Mouse (Mus musculus) forebrain, embryonic 11.5 days (tissue): ENCODE results near the gene Igdcc3. TPM values are rescaled to one million over a fixed set of nuclear protein-coding genes. Genes with fewer than 3 reads are reported as not detected.

Source experiments
- ATAC-seq: fragments of 200-750 bp; cut with Nextera tagmentation; replicated peaks from 2 replicates; pipeline ENCODE4 v1.8.0; 2017; ENCODE audit warnings: moderate TSS enrichment; ENCODE audit not compliant: low FRiP score
- DNase-seq: peaks from one replicate; pipeline ENCODE4 v3.0.0-alpha.2; 2017; ENCODE audit warnings: low spot score
- H3K27ac ChIP-seq: fragments of 300-500 bp; sonication (generic); 2 replicates; pipeline ENCODE4 v1.5.1; 2014; ENCODE audit warnings: low read depth, low read length
- H3K27me3 ChIP-seq: fragments of 300-500 bp; sonication (generic); 2 replicates; pipeline ENCODE4 v1.6.1; 2014; ENCODE audit warnings: mild to moderate bottlenecking, low read length, mixed read lengths; ENCODE audit not compliant: control insufficient read depth, insufficient read depth
- H3K36me3 ChIP-seq: fragments of 300-500 bp; sonication (generic); 2 replicates; pipeline ENCODE4 v1.6.1; 2014; ENCODE audit warnings: mild to moderate bottlenecking, low read length, moderate library complexity, mixed read lengths; ENCODE audit not compliant: control insufficient read depth, insufficient read depth
- H3K4me1 ChIP-seq: fragments of 300-500 bp; sonication (generic); replicated peaks from 2 replicates; pipeline ENCODE4 v1.6.1; 2014; ENCODE audit warnings: low read length, mixed read lengths; ENCODE audit not compliant: control insufficient read depth, insufficient read depth
- H3K4me2 ChIP-seq: fragments of 300-500 bp; sonication (generic); 2 replicates; pipeline ENCODE4 v1.6.1; 2014; ENCODE audit warnings: low read depth, mild to moderate bottlenecking, low read length, moderate library complexity, mixed read lengths; ENCODE audit not compliant: severe bottlenecking
- H3K4me3 ChIP-seq: fragments of 300-500 bp; sonication (generic); 2 replicates; pipeline ENCODE4 v1.5.1; 2014; ENCODE audit warnings: low read depth, low read length
- H3K9ac ChIP-seq: fragments of 300-500 bp; sonication (generic); 2 replicates; pipeline ENCODE4 v1.6.1; 2014; ENCODE audit warnings: low read length
- H3K9me3 ChIP-seq: fragments of 300-500 bp; sonication (generic); 2 replicates; pipeline ENCODE4 v1.6.1; 2016; ENCODE audit warnings: low read length, mixed read lengths; ENCODE audit not compliant: control insufficient read depth
- WGBS: fragments of 180-500 bp; shearing (Covaris S2); extraction: QIAGEN DNeasy Blood & Tissue Kit; methylation state at CpG from one replicate; pipeline ENCODE4 v1.1.7; 2014; 5-methylcytosine and 5-hydroxymethylcytosine counted together
- polyA plus RNA-seq: library from polyadenylated mRNA; unstranded; fragments of >200 nt; fragmentation: Nextera tagmentation; extraction: Ambion mirVana; gene quantifications from 2 replicates; pipeline ENCODE4 v1.2.1, GENCODE M21; 2014

Igdcc3 gene
- polyA plus RNA-seq, 1 experiment from 2014 or later = 81.2 TPM

DNA sequence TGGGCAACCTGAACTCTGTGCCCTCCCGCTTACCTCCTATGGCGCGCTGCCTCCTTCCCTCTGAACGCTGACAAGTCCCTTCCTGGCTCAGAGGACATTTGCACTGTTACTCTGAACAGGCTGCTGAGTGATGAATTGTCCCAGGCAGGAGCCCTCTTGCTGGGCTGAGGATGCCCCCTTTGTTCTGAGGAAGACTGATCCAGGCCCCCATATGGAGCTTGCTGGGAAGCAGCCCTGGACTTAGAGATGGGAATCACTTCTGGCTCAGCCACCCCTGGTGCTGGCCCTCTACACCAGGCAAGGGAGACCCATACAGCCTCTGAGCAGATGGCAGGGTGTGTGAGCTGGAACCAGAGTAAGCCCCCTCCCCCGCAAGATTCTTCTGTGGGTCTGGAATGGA is 5.0 kb downstream of the Igdcc3 start:
- DNase-seq = no peak
- Histone ChIP-seq H3K4me1 (peaks cover 16% of the 10 kb centered on the region; the same call in 1 of the 2 replicates), H3K36me3 (peaks cover 22% of the 10 kb centered on the region), H3K4me3 (no peak overlapping the region), H3K9me3 (no peaks in the 10 kb centered on the region), H3K27me3 (no peaks in the 10 kb centered on the region), H3K4me2 (no peak overlapping the region), H3K9ac (no peak overlapping the region), H3K27ac (no peak overlapping the region)
- 50% methylated on average over 5 of the region's 5 CpGs for WGBS
- ATAC-seq = no peak

- peaks cover 23% of the 10 kb centered on the region for H3K4me1 ChIP-seq
- no peak overlapping the region for H3K27ac ChIP-seq
- DNase-seq = no peak
- peaks cover 21% of the 10 kb centered on the region for H3K36me3 ChIP-seq
- H3K9me3 ChIP-seq = no peaks in the 10 kb centered on the region
- H3K4me2 ChIP-seq = no peak overlapping the region
- H3K27me3 ChIP-seq = no peaks in the 10 kb centered on the region
- H3K9ac ChIP-seq = no peak overlapping the region
- ATAC-seq = no peak
- 83% methylated on average over 7 of the region's 7 CpGs for WGBS
- H3K4me3 ChIP-seq = no peak overlapping the region
Measured at GRCm38 (mm10) chr9:65148507-65148906, 7.5 kb downstream of the Igdcc3 start.

DNA sequence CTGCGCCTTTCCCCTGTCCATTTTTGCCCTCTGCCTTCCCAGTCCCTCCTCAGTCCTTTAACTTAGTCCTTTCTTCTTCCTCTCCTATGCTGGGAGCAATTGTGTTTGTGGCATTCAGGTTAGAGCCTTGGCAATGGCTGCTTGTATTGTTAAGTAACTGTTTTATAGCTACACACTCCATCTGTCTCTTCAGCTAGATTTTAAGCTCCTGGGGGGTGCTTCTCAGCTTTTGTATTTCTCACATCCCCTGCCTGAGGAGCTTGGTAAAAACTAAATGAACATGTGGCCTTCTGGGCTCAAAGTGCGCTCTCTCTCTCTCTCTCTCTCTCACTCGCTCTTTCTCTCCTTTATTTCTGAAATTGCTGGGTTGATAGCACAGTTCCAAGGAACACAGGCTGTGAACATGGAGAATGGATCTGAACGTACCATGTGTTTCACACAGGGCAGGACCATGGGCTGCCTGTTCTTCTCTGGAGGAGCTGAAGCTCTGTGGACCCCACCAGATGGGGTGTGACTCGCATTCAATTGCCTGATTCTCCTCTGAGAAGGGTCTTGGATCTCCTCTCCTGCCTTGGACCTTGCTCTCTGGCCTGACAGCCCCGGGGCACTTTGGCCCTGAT is 11.8 kb downstream of the Igdcc3 start:
- DNase-seq (no peak), ATAC-seq (peak; percentile 69)
- Histone ChIP-seq H3K4me3 (no peak overlapping the region), H3K4me1 (peaks cover 45% of the 10 kb centered on the region), H3K9me3 (no peaks in the 10 kb centered on the region), H3K27me3 (no peaks in the 10 kb centered on the region), H3K36me3 (peaks cover 9% of the 10 kb centered on the region), H3K4me2 (peak overlapping the region; percentile 27; the same call in 1 of the 2 replicates), H3K9ac (peak overlapping the region; percentile 32), H3K27ac (peak overlapping the region; percentile 96)
- 17% methylated on average over 6 of the region's 6 CpGs for WGBS

DNA sequence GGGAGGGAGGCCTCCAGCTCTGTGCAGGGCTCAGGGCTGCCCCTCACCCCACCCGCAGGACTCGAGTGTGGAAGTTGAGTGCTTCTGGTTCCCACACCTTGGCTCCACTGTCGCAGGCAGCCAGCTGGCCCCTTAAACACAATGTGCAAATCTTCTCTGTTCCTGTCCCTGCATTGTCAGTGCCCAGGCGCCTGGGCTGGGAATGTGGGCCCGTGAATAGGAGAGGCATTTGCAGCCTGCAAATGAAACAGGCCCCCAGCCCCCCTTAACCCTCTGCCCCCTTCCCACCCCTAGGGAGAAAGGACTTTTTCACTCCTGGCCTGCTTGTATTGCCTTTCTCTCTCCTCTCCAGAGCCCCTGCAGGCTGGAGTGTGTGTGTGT is 12.3 kb downstream of the Igdcc3 start:
- DNase-seq (peak; percentile 80), ATAC-seq (peak; percentile 83)
- H3K9me3 ChIP-seq = no peaks in the 10 kb centered on the region
- H3K36me3 ChIP-seq = peaks cover 6% of the 10 kb centered on the region; the same call in 1 of the 2 replicates
- WGBS = 1% methylated on average over 5 of the region's 5 CpGs
- H3K4me2 ChIP-seq = peak overlapping the region; percentile 27; the same call in 1 of the 2 replicates
- no peaks in the 10 kb centered on the region for H3K27me3 ChIP-seq
- H3K4me1 ChIP-seq = peaks cover 45% of the 10 kb centered on the region
- H3K27ac ChIP-seq = peak overlapping the region; percentile 96
- H3K9ac ChIP-seq = peak overlapping the region; percentile 32
- H3K4me3 ChIP-seq = no peak overlapping the region

DNA sequence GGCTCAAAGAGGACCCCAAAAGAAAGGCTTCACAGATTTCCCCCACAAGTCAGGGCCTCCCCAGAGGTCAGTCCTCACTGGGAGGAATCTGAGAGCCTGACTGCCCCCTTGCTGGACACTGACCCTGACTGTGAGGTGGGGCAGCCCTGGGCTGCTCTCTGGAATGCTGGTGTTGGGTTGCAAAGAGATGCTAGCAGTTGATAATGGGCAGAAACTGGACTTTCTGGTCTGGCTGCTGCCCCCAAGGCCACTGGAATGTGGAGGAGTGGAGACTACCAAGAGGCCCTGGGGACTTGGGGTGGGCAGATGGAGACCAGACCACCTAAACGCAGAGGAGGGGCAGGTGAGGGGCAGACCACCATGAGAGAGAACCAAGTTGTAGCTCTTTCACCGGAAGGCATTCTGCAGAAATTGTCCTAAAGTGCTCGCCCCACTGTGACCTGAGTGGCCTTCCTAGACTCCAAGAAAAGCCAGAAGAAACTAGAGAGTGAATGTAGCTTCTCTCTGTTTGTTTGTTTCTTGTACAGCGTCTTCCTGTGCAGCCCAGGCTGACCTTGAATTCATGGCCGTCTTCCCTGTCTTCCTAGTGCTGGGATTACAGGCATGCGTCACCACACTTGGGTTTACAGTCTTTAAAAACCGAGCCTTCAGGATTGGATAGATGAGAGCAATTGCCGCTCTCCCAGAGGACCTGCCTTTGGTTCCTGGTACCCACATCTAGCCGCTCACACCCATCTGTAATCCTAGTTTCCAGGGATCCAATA is 13.9 kb downstream of the Igdcc3 start:
- H3K36me3 ChIP-seq = peaks cover 6% of the 10 kb centered on the region; the same call in 1 of the 2 replicates
- H3K9ac ChIP-seq = peak overlapping the region; percentile 1; the same call in 1 of the 2 replicates
- no peak overlapping the region for H3K4me2 ChIP-seq
- peak overlapping the region; percentile 8; the same call in 1 of the 2 replicates for H3K27ac ChIP-seq
- WGBS = 73% methylated on average over 9 of the region's 9 CpGs
- DNase-seq (no peak), ATAC-seq (no peak)
- no peaks in the 10 kb centered on the region for H3K9me3 ChIP-seq
- H3K4me1 ChIP-seq = peaks cover 52% of the 10 kb centered on the region
- no peak overlapping the region for H3K4me3 ChIP-seq
- H3K27me3 ChIP-seq = no peaks in the 10 kb centered on the region

DNA sequence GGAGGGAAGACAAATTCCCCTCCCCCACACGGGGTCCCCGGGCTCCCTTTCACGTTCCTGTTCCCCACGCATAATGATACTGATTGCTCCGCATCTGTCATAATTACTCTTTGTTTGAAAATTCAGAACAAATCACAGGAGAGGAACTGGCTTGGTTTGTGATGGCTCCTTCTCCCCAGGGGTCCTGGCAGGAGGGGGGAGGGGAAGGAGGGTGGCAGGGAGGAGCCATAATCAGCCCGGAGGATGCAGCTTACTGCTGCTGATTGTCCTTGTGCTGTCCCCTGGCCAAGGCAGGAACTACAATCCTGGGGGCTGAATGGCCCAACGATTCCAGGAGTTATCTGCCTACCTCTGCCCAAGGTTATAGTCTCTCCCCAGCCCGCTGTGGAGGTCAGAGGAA is 15.6 kb downstream of the Igdcc3 start:
- no peak for ATAC-seq
- peak overlapping the region; percentile 68 for H3K27ac ChIP-seq
- peak overlapping the region; percentile 35 for H3K9ac ChIP-seq
- H3K4me2 ChIP-seq = 0 out of 2 replicates have a peak overlapping the region, but pooled peaks have one; percentile 0
- no peaks in the 10 kb centered on the region for H3K27me3 ChIP-seq
- H3K9me3 ChIP-seq = no peaks in the 10 kb centered on the region
- DNase-seq = no peak
- WGBS = 7% methylated on average over 8 of the region's 8 CpGs
- H3K4me1 ChIP-seq = peaks cover 70% of the 10 kb centered on the region
- 0 out of 2 replicates have a peak, but pooled peaks cover 2% of the 10 kb centered on the region for H3K36me3 ChIP-seq
- H3K4me3 ChIP-seq = no peak overlapping the region

DNA sequence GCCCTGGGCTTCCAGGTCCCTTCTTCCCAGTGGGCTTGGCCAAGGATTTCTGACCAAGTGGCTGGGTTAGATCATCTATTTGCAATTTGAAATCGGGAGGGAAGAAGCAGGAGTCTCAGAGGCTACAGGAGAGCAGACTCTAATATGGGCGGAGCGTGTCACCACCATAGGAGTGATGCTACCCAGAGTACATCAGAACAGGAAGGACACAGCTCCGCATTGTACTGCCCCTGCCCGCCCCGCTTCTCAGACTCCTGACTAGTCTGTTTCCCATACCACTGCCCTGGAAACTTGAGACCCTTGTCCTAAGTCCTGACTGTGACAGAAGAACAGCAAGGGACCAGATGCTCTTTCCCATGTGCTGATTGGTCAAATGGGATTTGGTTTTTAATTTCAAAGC is 16.6 kb downstream of the Igdcc3 start:
- Histone ChIP-seq H3K4me2 (no peak overlapping the region), H3K36me3 (0 out of 2 replicates have a peak, but pooled peaks cover 2% of the 10 kb centered on the region), H3K27ac (peak overlapping the region; percentile 68; the same call in 1 of the 2 replicates), H3K27me3 (no peaks in the 10 kb centered on the region), H3K9ac (no peak overlapping the region), H3K9me3 (no peaks in the 10 kb centered on the region), H3K4me1 (peaks cover 72% of the 10 kb centered on the region), H3K4me3 (no peak overlapping the region)
- 34% methylated on average over 6 of the region's 6 CpGs for WGBS
- no peak for ATAC-seq
- DNase-seq = no peak

GRCm38 (mm10) chr9:65161188-65161587 is 20.2 kb downstream of the Igdcc3 start:
- no peaks in the 10 kb centered on the region for H3K9me3 ChIP-seq
- no peaks in the 10 kb centered on the region; the same call in 1 of the 2 replicates for H3K36me3 ChIP-seq
- H3K4me2 ChIP-seq = peak overlapping the region; percentile 13; the same call in 1 of the 2 replicates
- 2% methylated on average over 4 of the region's 4 CpGs for WGBS
- no peak overlapping the region for H3K4me3 ChIP-seq
- no peaks in the 10 kb centered on the region for H3K27me3 ChIP-seq
- H3K9ac ChIP-seq = peak overlapping the region; percentile 18; the same call in 1 of the 2 replicates
- ATAC-seq (no peak), DNase-seq (no peak)
- H3K4me1 ChIP-seq = peaks cover 66% of the 10 kb centered on the region
- peak overlapping the region; percentile 92 for H3K27ac ChIP-seq
